Mouse (Mus musculus) limb, embryonic 12.5 days (tissue): Measurements from ENCODE around the gene Snd1. TPM values are rescaled to one million over a fixed set of nuclear protein-coding genes. Genes with fewer than 3 reads are reported as not detected.
A peak's percentile ranks its signal among the peaks of the same experiment; 100 is the strongest.

Source experiments
- ATAC-seq: fragments of 200-750 bp; cut with Nextera tagmentation; 2 replicates; pipeline ENCODE4 v1.8.0; 2017; ENCODE audit warnings: low read depth, moderate TSS enrichment; ENCODE audit not compliant: insufficient number of reproducible peaks, insufficient read depth, low FRiP score, low TSS enrichment
- H3K27ac ChIP-seq: fragments of 300-500 bp; sonication (generic); 2 replicates; pipeline ENCODE4 v1.5.1; 2016; ENCODE audit warnings: mild to moderate bottlenecking, moderate library complexity
- H3K27me3 ChIP-seq: fragments of 300-500 bp; sonication (generic); 2 replicates; pipeline ENCODE4 v1.6.1; 2016; ENCODE audit warnings: mild to moderate bottlenecking, moderate library complexity
- H3K36me3 ChIP-seq: fragments of 300-500 bp; sonication (generic); 2 replicates; pipeline ENCODE4 v1.6.1; 2016; ENCODE audit warnings: mild to moderate bottlenecking, moderate library complexity
- H3K4me1 ChIP-seq: fragments of 300-500 bp; sonication (generic); replicated peaks from 2 replicates; pipeline ENCODE4 v1.6.1; 2016
- H3K4me2 ChIP-seq: fragments of 300-500 bp; sonication (generic); 2 replicates; pipeline ENCODE4 v1.6.1; 2016; ENCODE audit warnings: mild to moderate bottlenecking, moderate library complexity
- H3K4me3 ChIP-seq: fragments of 300-500 bp; sonication (generic); replicated peaks from 2 replicates; pipeline ENCODE4 v1.5.1; 2016; ENCODE audit warnings: mild to moderate bottlenecking
- H3K9ac ChIP-seq: fragments of 300-500 bp; sonication (generic); replicated peaks from 2 replicates; pipeline ENCODE4 v1.6.1; 2016; ENCODE audit warnings: mild to moderate bottlenecking, moderate library complexity
- H3K9me3 ChIP-seq: fragments of 300-500 bp; sonication (generic); 2 replicates; pipeline ENCODE4 v1.6.1; 2016; ENCODE audit warnings: mild to moderate bottlenecking, moderate library complexity
- WGBS: fragments of 180-500 bp; shearing (Covaris S2); methylation state at CpG from one replicate; pipeline ENCODE4 v1.1.7; 2016; 5-methylcytosine and 5-hydroxymethylcytosine counted together
- polyA plus RNA-seq: library from polyadenylated mRNA; unstranded; fragments of >200 nt; fragmentation: Nextera tagmentation; extraction: Ambion mirVana; gene quantifications from 2 replicates; pipeline ENCODE4 v1.2.1, GENCODE M21; 2016

The Snd1 gene
- polyA plus RNA-seq, 1 experiment from 2014 or later: 136 TPM

DNA sequence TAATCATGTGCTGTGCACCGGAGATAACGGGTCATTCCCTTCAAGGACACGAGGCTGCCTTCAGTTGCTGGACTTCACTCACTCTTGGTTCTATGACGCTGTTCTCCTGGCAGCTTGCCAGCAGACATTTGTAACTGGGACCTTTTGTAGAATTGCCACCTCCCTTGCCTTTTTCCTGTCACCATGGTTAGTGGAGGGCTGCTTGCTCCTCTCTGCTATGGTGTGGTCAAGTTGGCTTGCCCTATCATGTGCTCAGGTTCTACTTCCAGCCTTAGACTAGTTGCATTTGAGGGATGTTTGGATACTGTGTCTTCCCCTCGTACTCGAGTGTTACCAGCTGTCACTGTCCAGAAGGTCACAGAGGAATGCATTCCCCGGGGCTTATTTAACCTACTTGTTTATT is 143.8 kb downstream of the Snd1 start:
- ATAC-seq: no peak
- H3K27ac ChIP-seq: no peak overlapping the region

DNA sequence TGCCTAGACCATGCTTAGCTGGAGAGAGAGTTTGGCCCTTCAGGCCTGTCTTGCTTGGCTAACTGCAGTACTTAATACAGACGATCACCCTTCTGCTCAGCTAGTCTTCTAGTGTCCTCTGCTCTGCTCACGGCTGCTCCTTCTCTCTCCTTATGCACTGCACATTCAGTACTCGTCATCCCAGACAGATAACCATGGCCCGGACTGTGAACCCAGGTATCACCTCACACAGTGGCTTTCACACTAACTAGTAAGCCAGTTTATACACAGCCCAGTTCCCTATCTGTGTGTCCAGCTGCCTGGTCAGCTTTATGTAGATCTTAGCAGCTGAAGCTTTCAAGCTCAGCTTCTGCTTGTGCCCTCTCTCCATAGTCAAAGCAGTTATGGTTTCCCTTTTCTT is 146.5 kb downstream of the Snd1 start:
- no peak overlapping the region for H3K4me3 ChIP-seq
- H3K4me2 ChIP-seq: no peak overlapping the region
- WGBS: 84% methylated on average over 4 of the region's 4 CpGs
- H3K9me3 ChIP-seq: no peaks in the 10 kb centered on the region
- no peak overlapping the region for H3K9ac ChIP-seq
- H3K4me1 ChIP-seq: peaks cover 14% of the 10 kb centered on the region
- H3K27me3 ChIP-seq: no peaks in the 10 kb centered on the region
- no peak overlapping the region for H3K27ac ChIP-seq
- H3K36me3 ChIP-seq: peaks cover 6% of the 10 kb centered on the region; the same call in 1 of the 2 replicates
- ATAC-seq: no peak

More for the DNA sequence above, 143.8 kb downstream of the Snd1 start:
- peaks cover 22% of the 10 kb centered on the region for H3K4me1 ChIP-seq
- no peaks in the 10 kb centered on the region for H3K9me3 ChIP-seq
- no peak overlapping the region for H3K4me3 ChIP-seq
- H3K4me2 ChIP-seq: no peak overlapping the region
- H3K36me3 ChIP-seq: no peaks in the 10 kb centered on the region
- H3K9ac ChIP-seq: no peak overlapping the region
- 45% methylated on average over 7 of the region's 7 CpGs for WGBS
- H3K27me3 ChIP-seq: no peaks in the 10 kb centered on the region

GRCm38 (mm10) chr6:28621961-28622360 is 147.0 kb downstream of the Snd1 start:
- Histone ChIP-seq H3K27ac (no peak overlapping the region), H3K36me3 (peaks cover 7% of the 10 kb centered on the region; the same call in 1 of the 2 replicates), H3K9ac (no peak overlapping the region), H3K9me3 (no peaks in the 10 kb centered on the region), H3K4me3 (no peak overlapping the region), H3K4me2 (no peak overlapping the region), H3K4me1 (peaks cover 14% of the 10 kb centered on the region), H3K27me3 (no peaks in the 10 kb centered on the region)
- WGBS: 91% methylated on average over 5 of the region's 5 CpGs
- no peak for ATAC-seq

- Histone ChIP-seq H3K27ac (no peak overlapping the region), H3K36me3 (peaks cover 10% of the 10 kb centered on the region), H3K9ac (no peak overlapping the region), H3K4me2 (no peak overlapping the region), H3K9me3 (no peaks in the 10 kb centered on the region), H3K4me3 (no peak overlapping the region), H3K4me1 (peaks cover 14% of the 10 kb centered on the region), H3K27me3 (no peaks in the 10 kb centered on the region)
- ATAC-seq: no peak
- 71% methylated on average over 6 of the region's 6 CpGs for WGBS
Measured at GRCm38 (mm10) chr6:28622522-28622921, 147.6 kb downstream of the Snd1 start.

DNA sequence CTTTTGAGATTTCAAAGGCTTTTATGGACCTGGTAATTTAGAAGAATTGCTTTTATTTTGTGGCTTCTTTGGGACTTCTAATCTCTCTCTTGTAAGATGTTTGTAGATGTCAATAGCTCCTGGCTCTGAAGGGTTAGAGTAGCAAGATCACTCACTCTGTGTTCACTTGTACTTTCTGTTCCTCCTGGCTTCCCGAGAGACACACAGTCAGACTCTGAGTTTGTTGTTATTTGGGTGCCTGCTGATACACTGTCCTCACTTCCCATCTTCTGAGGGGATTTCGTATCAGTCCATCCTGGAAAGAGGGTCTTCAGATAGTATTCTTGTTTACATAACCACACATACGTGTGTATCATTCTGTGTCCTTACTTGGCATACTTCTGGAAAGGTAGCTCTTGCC is 148.0 kb downstream of the Snd1 start:
- Histone ChIP-seq H3K36me3 (peaks cover 10% of the 10 kb centered on the region), H3K9ac (no peak overlapping the region), H3K4me3 (no peak overlapping the region), H3K9me3 (no peaks in the 10 kb centered on the region), H3K27ac (no peak overlapping the region), H3K4me1 (peaks cover 11% of the 10 kb centered on the region), H3K4me2 (no peak overlapping the region), H3K27me3 (no peaks in the 10 kb centered on the region)
- WGBS: 79% methylated on average over 3 of the region's 3 CpGs
- ATAC-seq: no peak

DNA sequence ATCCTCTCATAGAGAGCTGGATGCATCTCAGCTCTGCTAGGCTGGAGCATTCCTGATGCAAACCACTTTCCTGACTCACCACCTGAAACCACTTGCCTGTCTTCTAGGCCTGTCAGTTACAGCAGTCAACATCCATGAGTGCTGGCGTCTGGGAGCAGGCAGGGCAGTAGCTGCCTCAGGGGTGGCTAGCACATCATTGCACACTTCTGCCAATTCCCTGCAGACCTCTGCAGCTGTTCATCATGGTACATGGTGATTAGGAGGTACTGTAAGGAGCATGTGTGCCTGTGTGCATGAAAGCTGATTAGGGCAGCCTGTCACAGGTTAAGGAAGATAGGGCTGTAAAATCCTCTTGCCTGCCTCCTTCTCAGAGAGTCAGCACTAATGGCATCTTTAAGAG is 153.5 kb downstream of the Snd1 start:
- no peaks in the 10 kb centered on the region for H3K27me3 ChIP-seq

GRCm38 (mm10) chr6:28629866-28630265 is 154.9 kb downstream of the Snd1 start:
- Histone ChIP-seq H3K4me1 (peaks cover 7% of the 10 kb centered on the region; the same call in 1 of the 2 replicates), H3K27ac (no peak overlapping the region), H3K9me3 (no peaks in the 10 kb centered on the region), H3K36me3 (peaks cover 15% of the 10 kb centered on the region), H3K4me2 (no peak overlapping the region), H3K4me3 (no peak overlapping the region), H3K9ac (no peak overlapping the region), H3K27me3 (no peaks in the 10 kb centered on the region)
- WGBS: 85% methylated on average over 2 of the region's 2 CpGs
- no peak for ATAC-seq

More for the DNA sequence above, 153.5 kb downstream of the Snd1 start:
- no peak overlapping the region for H3K27ac ChIP-seq
- WGBS: 52% methylated on average over 1 of the region's 1 CpGs
- H3K36me3 ChIP-seq: peaks cover 15% of the 10 kb centered on the region
- H3K9ac ChIP-seq: no peak overlapping the region
- H3K4me2 ChIP-seq: no peak overlapping the region
- no peak for ATAC-seq
- H3K4me3 ChIP-seq: no peak overlapping the region
- peaks cover 4% of the 10 kb centered on the region; the same call in 1 of the 2 replicates for H3K4me1 ChIP-seq
- no peaks in the 10 kb centered on the region for H3K9me3 ChIP-seq

- no peak overlapping the region for H3K9ac ChIP-seq
- H3K4me1 ChIP-seq: peaks cover 9% of the 10 kb centered on the region; the same call in 1 of the 2 replicates
- no peak overlapping the region for H3K27ac ChIP-seq
- no peaks in the 10 kb centered on the region for H3K9me3 ChIP-seq
- ATAC-seq: no peak
- H3K4me3 ChIP-seq: no peak overlapping the region
- H3K27me3 ChIP-seq: no peaks in the 10 kb centered on the region
- H3K4me2 ChIP-seq: no peak overlapping the region
- 85% methylated on average over 2 of the region's 2 CpGs for WGBS
- H3K36me3 ChIP-seq: peaks cover 15% of the 10 kb centered on the region
Measured at GRCm38 (mm10) chr6:28630926-28631325, 156.0 kb downstream of the Snd1 start.

GRCm38 (mm10) chr6:28633120-28633519 is 158.2 kb downstream of the Snd1 start:
- Histone ChIP-seq H3K9me3 (no peaks in the 10 kb centered on the region), H3K4me2 (no peak overlapping the region), H3K36me3 (peaks cover 5% of the 10 kb centered on the region; the same call in 1 of the 2 replicates), H3K27me3 (no peaks in the 10 kb centered on the region), H3K9ac (no peak overlapping the region), H3K4me1 (peaks cover 13% of the 10 kb centered on the region; the same call in 1 of the 2 replicates), H3K4me3 (no peak overlapping the region), H3K27ac (0 out of 2 replicates have a peak overlapping the region, but pooled peaks have one; percentile 26)
- WGBS: 57% methylated on average over 2 of the region's 2 CpGs
- ATAC-seq: no peak

DNA sequence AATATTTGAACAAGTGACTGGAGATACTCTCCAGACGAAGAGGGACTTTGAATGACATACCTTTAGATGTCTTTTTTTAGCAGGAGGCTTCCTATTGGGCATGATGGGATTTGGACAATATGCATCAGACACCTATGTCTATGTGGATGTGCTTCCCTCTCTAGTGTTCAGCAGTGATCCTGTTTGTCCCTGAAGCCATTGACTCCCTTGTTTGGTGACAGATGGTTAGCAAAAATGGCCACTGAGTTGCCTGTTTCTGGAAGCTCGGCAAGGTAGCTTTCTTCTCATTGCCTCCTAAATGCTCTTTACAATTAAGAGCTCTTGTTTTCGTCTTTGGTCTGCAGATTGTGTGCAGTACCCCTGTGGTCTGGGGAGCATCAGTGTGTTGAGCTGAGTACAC is 158.7 kb downstream of the Snd1 start:
- no peak overlapping the region for H3K27ac ChIP-seq
- H3K27me3 ChIP-seq: no peaks in the 10 kb centered on the region
- no peak overlapping the region for H3K9ac ChIP-seq
- no peaks in the 10 kb centered on the region for H3K9me3 ChIP-seq
- H3K4me1 ChIP-seq: peaks cover 13% of the 10 kb centered on the region; the same call in 1 of the 2 replicates
- H3K36me3 ChIP-seq: no peaks in the 10 kb centered on the region
- ATAC-seq: no peak
- no peak overlapping the region for H3K4me3 ChIP-seq
- no peak overlapping the region for H3K4me2 ChIP-seq
- WGBS: 70% methylated on average over 3 of the region's 3 CpGs

DNA sequence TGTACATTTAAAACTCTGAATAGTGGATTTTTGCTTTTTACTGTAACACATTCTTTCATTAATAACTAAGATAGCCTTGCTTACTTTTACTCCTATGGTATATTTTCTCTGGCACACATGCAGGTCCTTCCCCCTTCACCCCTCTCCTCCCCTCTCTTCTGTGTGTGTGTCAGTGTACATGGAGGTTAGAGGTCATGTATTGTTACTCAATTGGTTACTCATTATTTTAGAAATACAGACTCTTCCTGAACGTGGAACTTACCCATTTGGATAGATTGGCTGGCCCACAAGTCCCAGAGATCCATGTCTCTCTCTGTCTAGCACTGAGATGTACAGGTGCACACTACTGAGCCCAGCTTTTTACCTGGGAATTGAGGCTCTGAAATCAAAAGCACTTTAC is 160.2 kb downstream of the Snd1 start:
- no peak overlapping the region for H3K4me2 ChIP-seq
- peaks cover 13% of the 10 kb centered on the region; the same call in 1 of the 2 replicates for H3K4me1 ChIP-seq
- H3K9ac ChIP-seq: no peak overlapping the region
- no peaks in the 10 kb centered on the region for H3K9me3 ChIP-seq
- no peak for ATAC-seq
- WGBS: 69% methylated on average over 1 of the region's 1 CpGs
- H3K27me3 ChIP-seq: no peaks in the 10 kb centered on the region
- no peak overlapping the region for H3K4me3 ChIP-seq
- no peaks in the 10 kb centered on the region for H3K36me3 ChIP-seq
- no peak overlapping the region for H3K27ac ChIP-seq
